Mouse (Mus musculus) embryonic facial prominence, embryonic 13.5 days (tissue): Measurements from ENCODE around the gene Magi1. TPM values are rescaled to one million over a fixed set of nuclear protein-coding genes. Genes with fewer than 3 reads are reported as not detected.

ENCODE experiments used
- ATAC-seq: fragments of 200-750 bp; cut with Nextera tagmentation; 2 replicates; pipeline ENCODE4 v1.8.0; 2017; ENCODE audit warnings: low read depth; ENCODE audit not compliant: insufficient number of reproducible peaks, insufficient read depth, low FRiP score, low TSS enrichment
- H3K27ac ChIP-seq: fragments of 300-500 bp; sonication (generic); 2 replicates; pipeline ENCODE4 v1.5.1; 2015; ENCODE audit warnings: moderate library complexity, mild to moderate bottlenecking, inconsistent platforms
- H3K27me3 ChIP-seq: fragments of 300-500 bp; sonication (generic); 2 replicates; pipeline ENCODE4 v1.6.1; 2015; ENCODE audit warnings: mild to moderate bottlenecking, inconsistent platforms
- H3K36me3 ChIP-seq: fragments of 300-500 bp; sonication (generic); 2 replicates; pipeline ENCODE4 v1.6.1; 2015; ENCODE audit warnings: mild to moderate bottlenecking, inconsistent platforms
- H3K4me1 ChIP-seq: fragments of 300-500 bp; sonication (generic); 2 replicates; pipeline ENCODE4 v1.6.1; 2015; ENCODE audit warnings: inconsistent platforms
- H3K4me2 ChIP-seq: fragments of 300-500 bp; sonication (generic); 2 replicates; pipeline ENCODE4 v1.6.1; 2015; ENCODE audit warnings: moderate library complexity, mild to moderate bottlenecking, inconsistent platforms
- H3K4me3 ChIP-seq: fragments of 300-500 bp; sonication (generic); 2 replicates; pipeline ENCODE4 v1.5.1; 2015; ENCODE audit warnings: mild to moderate bottlenecking, inconsistent platforms
- H3K9ac ChIP-seq: fragments of 300-500 bp; sonication (generic); 2 replicates; pipeline ENCODE4 v1.6.1; 2015; ENCODE audit warnings: mild to moderate bottlenecking, inconsistent platforms
- H3K9me3 ChIP-seq: fragments of 300-500 bp; sonication (generic); 2 replicates; pipeline ENCODE4 v1.6.1; 2016; ENCODE audit warnings: inconsistent platforms
- WGBS: fragments of 180-500 bp; shearing (Covaris S2); methylation state at CpG from one replicate; pipeline ENCODE4 v1.1.7; 2015; ENCODE audit warnings: mixed read lengths; 5-methylcytosine and 5-hydroxymethylcytosine counted together
- polyA plus RNA-seq: library from polyadenylated mRNA; unstranded; fragments of >200 nt; fragmentation: Nextera tagmentation; extraction: Ambion mirVana; gene quantifications from 2 replicates; pipeline ENCODE4 v1.2.1, GENCODE M21; 2015

Gene Magi1
- polyA plus RNA-seq, 1 experiment from 2014 or later: 13.1 TPM

- Histone ChIP-seq H3K4me3 (no peak overlapping the region), H3K9me3 (no peaks in the 10 kb centered on the region), H3K27ac (peak overlapping the region; percentile 51; the same call in 1 of the 2 replicates), H3K36me3 (no peaks in the 10 kb centered on the region), H3K27me3 (no peaks in the 10 kb centered on the region), H3K4me2 (no peak overlapping the region), H3K9ac (no peak overlapping the region), H3K4me1 (peaks cover 38% of the 10 kb centered on the region)
- WGBS: 57% methylated on average over 3 of the region's 3 CpGs
- ATAC-seq: no peak
Measured at GRCm38 (mm10) chr6:94230129-94230528, 53.6 kb downstream of the Magi1 start.

- no peak overlapping the region for H3K4me3 ChIP-seq
- no peak overlapping the region for H3K9ac ChIP-seq
- peaks cover 64% of the 10 kb centered on the region for H3K4me1 ChIP-seq
- no peaks in the 10 kb centered on the region for H3K36me3 ChIP-seq
- H3K9me3 ChIP-seq: no peaks in the 10 kb centered on the region
- no peaks in the 10 kb centered on the region; the same call in 1 of the 2 replicates for H3K27me3 ChIP-seq
- peak overlapping the region; percentile 33; the same call in 1 of the 2 replicates for H3K27ac ChIP-seq
- peak overlapping the region; percentile 20; the same call in 1 of the 2 replicates for H3K4me2 ChIP-seq
- 56% methylated on average over 6 of the region's 6 CpGs for WGBS
- no peak for ATAC-seq
Measured at GRCm38 (mm10) chr6:94226262-94226661, 57.5 kb downstream of the Magi1 start.

GRCm38 (mm10) chr6:94225832-94226231 lies 57.9 kb downstream of the Magi1 start:
- Histone ChIP-seq H3K4me2 (peak overlapping the region; percentile 20), H3K4me3 (no peak overlapping the region), H3K9me3 (no peaks in the 10 kb centered on the region), H3K27me3 (no peaks in the 10 kb centered on the region; the same call in 1 of the 2 replicates), H3K27ac (peak overlapping the region; percentile 33), H3K36me3 (no peaks in the 10 kb centered on the region), H3K4me1 (peaks cover 60% of the 10 kb centered on the region), H3K9ac (no peak overlapping the region)
- 33% methylated on average over 3 of the region's 3 CpGs for WGBS
- ATAC-seq: no peak

GRCm38 (mm10) chr6:94225091-94225490 lies 58.6 kb downstream of the Magi1 start:
- H3K4me3 ChIP-seq: no peak overlapping the region
- no peak overlapping the region for H3K9ac ChIP-seq
- ATAC-seq: no peak
- H3K27me3 ChIP-seq: no peaks in the 10 kb centered on the region; the same call in 1 of the 2 replicates
- WGBS: 73% methylated on average over 6 of the region's 6 CpGs
- peak overlapping the region; percentile 20 for H3K4me2 ChIP-seq
- H3K36me3 ChIP-seq: no peaks in the 10 kb centered on the region
- peak overlapping the region; percentile 33; the same call in 1 of the 2 replicates for H3K27ac ChIP-seq
- H3K4me1 ChIP-seq: peaks cover 56% of the 10 kb centered on the region
- H3K9me3 ChIP-seq: no peaks in the 10 kb centered on the region

- no peak overlapping the region for H3K4me3 ChIP-seq
- no peaks in the 10 kb centered on the region; the same call in 1 of the 2 replicates for H3K27me3 ChIP-seq
- H3K9ac ChIP-seq: no peak overlapping the region
- no peak overlapping the region for H3K27ac ChIP-seq
- no peaks in the 10 kb centered on the region for H3K9me3 ChIP-seq
- 51% methylated on average over 7 of the region's 7 CpGs for WGBS
- no peak for ATAC-seq
- no peak overlapping the region for H3K4me2 ChIP-seq
- H3K4me1 ChIP-seq: peaks cover 63% of the 10 kb centered on the region
- no peaks in the 10 kb centered on the region for H3K36me3 ChIP-seq
Measured at GRCm38 (mm10) chr6:94222253-94222652, 61.5 kb downstream of the Magi1 start.

DNA sequence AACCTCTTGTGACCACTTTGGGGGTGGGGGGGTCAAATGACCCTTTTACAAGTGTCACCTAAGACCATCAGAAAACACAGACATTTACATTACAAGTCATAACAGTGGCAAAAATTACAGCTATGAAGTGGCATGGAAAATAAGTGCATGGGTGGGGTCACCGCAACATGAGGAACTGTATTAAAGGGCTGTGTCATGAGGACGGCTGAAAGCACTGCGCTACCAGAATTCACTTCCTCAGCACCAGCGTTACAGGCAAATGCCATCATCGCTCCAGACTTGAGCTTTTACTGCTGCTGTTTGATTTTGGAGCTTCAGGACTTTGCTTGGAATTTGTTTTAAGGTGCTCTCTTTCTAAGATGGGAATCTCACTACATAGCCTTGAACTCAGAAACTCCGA lies 62.0 kb downstream of the Magi1 start:
- no peak overlapping the region for H3K4me2 ChIP-seq
- peaks cover 60% of the 10 kb centered on the region for H3K4me1 ChIP-seq
- H3K4me3 ChIP-seq: no peak overlapping the region
- H3K9ac ChIP-seq: no peak overlapping the region
- ATAC-seq: no peak
- 87% methylated on average over 6 of the region's 6 CpGs for WGBS
- H3K27me3 ChIP-seq: no peaks in the 10 kb centered on the region; the same call in 1 of the 2 replicates
- H3K36me3 ChIP-seq: no peaks in the 10 kb centered on the region
- H3K9me3 ChIP-seq: no peaks in the 10 kb centered on the region
- no peak overlapping the region for H3K27ac ChIP-seq

- WGBS: 77% methylated on average over 4 of the region's 4 CpGs
- Histone ChIP-seq H3K9ac (no peak overlapping the region), H3K36me3 (no peaks in the 10 kb centered on the region), H3K4me2 (no peak overlapping the region), H3K4me3 (no peak overlapping the region), H3K27ac (no peak overlapping the region), H3K9me3 (no peaks in the 10 kb centered on the region), H3K4me1 (peaks cover 40% of the 10 kb centered on the region), H3K27me3 (no peaks in the 10 kb centered on the region)
- no peak for ATAC-seq
Measured at GRCm38 (mm10) chr6:94218076-94218475, 65.6 kb downstream of the Magi1 start.

DNA sequence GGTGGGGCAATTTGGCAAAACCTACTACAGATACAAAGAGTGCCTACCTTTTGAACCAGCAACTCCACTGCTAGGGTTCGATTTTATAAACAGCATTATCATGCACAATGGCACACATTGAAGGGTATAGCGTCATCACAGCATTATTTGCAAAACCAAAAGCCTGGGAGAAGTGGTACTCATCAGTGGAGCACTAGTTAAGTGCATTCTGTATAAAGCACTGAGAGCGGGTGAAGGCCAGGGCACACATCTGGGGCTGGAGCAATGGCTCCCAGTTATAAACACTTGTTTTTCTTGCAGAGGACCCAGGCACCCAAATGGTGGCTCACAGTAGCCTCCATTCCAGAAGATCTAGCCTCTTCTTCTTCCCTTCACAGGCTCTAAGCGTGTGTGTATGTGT lies 67.9 kb downstream of the Magi1 start:
- H3K27me3 ChIP-seq: no peaks in the 10 kb centered on the region
- no peaks in the 10 kb centered on the region for H3K9me3 ChIP-seq
- no peak for ATAC-seq
- H3K36me3 ChIP-seq: no peaks in the 10 kb centered on the region
- peaks cover 37% of the 10 kb centered on the region for H3K4me1 ChIP-seq
- WGBS: 94% methylated on average over 4 of the region's 4 CpGs
- peak overlapping the region; percentile 0; the same call in 1 of the 2 replicates for H3K27ac ChIP-seq
- no peak overlapping the region for H3K4me3 ChIP-seq
- H3K4me2 ChIP-seq: no peak overlapping the region
- no peak overlapping the region for H3K9ac ChIP-seq

- no peaks in the 10 kb centered on the region for H3K27me3 ChIP-seq
- 0 out of 2 replicates have a peak overlapping the region, but pooled peaks have one; percentile 0 for H3K27ac ChIP-seq
- H3K4me3 ChIP-seq: no peak overlapping the region
- H3K4me1 ChIP-seq: peaks cover 34% of the 10 kb centered on the region
- H3K9ac ChIP-seq: no peak overlapping the region
- ATAC-seq: no peak
- 77% methylated on average over 7 of the region's 7 CpGs for WGBS
- no peak overlapping the region for H3K4me2 ChIP-seq
- no peaks in the 10 kb centered on the region for H3K9me3 ChIP-seq
- no peaks in the 10 kb centered on the region for H3K36me3 ChIP-seq
Measured at GRCm38 (mm10) chr6:94214895-94215538, 68.7 kb downstream of the Magi1 start.

DNA sequence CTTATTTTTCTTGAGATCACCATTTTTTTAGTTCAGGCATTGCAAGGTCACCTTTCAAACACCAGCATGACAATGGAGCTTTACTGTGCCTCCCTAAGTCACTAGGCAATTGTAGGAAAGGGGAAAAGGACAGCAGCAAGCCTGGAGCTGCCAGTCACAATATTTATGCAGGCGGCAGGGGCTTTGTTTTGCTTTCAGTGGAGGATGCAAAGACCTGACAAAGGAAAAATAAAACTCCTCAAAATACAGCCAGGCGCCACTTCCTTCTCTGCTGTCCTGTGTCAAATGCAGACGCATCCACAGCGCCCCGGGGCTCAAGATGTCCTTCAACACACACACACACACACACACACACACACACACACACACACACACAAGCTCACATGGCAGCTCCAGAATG lies 77.8 kb downstream of the Magi1 start:
- Histone ChIP-seq H3K27me3 (no peaks in the 10 kb centered on the region), H3K4me2 (0 out of 2 replicates have a peak overlapping the region, but pooled peaks have one; percentile 10), H3K36me3 (no peaks in the 10 kb centered on the region), H3K27ac (no peak overlapping the region), H3K4me1 (peaks cover 54% of the 10 kb centered on the region), H3K9ac (no peak overlapping the region), H3K9me3 (no peaks in the 10 kb centered on the region), H3K4me3 (no peak overlapping the region)
- 33% methylated on average over 5 of the region's 5 CpGs for WGBS
- no peak for ATAC-seq

GRCm38 (mm10) chr6:94203642-94204145 lies 80.0 kb downstream of the Magi1 start:
- no peak for ATAC-seq
- 48% methylated on average over 5 of the region's 5 CpGs for WGBS
- H3K9ac ChIP-seq: no peak overlapping the region
- no peak overlapping the region for H3K4me2 ChIP-seq
- no peaks in the 10 kb centered on the region for H3K27me3 ChIP-seq
- no peaks in the 10 kb centered on the region for H3K36me3 ChIP-seq
- no peak overlapping the region for H3K4me3 ChIP-seq
- peak overlapping the region; percentile 63 for H3K27ac ChIP-seq
- peaks cover 53% of the 10 kb centered on the region for H3K4me1 ChIP-seq
- H3K9me3 ChIP-seq: no peaks in the 10 kb centered on the region

DNA sequence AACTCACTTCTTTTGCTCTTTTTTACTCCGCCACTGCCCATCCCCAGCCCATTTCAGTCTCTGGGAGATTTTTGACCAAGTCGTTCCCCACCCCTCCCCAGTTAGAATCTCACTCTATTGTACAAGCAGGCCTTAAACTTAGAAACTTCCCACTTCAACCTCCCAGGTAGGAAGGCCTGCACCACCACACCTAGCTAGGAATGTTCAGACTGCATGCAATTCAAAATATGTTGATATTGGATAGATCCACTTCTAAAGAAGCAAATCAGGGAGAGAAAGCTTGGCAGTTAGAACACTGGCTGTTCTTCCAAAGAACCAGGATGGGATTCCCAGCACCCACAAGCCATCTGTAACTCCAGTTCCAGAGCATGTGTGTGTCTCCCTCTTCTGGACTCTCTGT lies 81.8 kb downstream of the Magi1 start:
- H3K4me3 ChIP-seq: no peak overlapping the region
- 93% methylated on average over 2 of the region's 2 CpGs for WGBS
- no peaks in the 10 kb centered on the region for H3K36me3 ChIP-seq
- peaks cover 50% of the 10 kb centered on the region for H3K4me1 ChIP-seq
- ATAC-seq: no peak
- no peak overlapping the region for H3K4me2 ChIP-seq
- H3K27me3 ChIP-seq: no peaks in the 10 kb centered on the region
- no peak overlapping the region for H3K9ac ChIP-seq
- H3K9me3 ChIP-seq: no peaks in the 10 kb centered on the region
- no peak overlapping the region for H3K27ac ChIP-seq
